Comparison of ENCODE assay signal across 13 mouse cellular contexts in genomic region chr9:59056281-59056680, GRCm38 (mm10). TPM values are rescaled to one million over a fixed set of nuclear protein-coding genes. Genes with fewer than 3 reads are reported as not detected.
DNase-seq lines count a peak whose midpoint lies in the region; ATAC-seq and TF ChIP-seq lines count a peak whose summit lies in the region.
"Had no signal": no experiment of that assay in that cellular context is flagged by ENCODE, and none has a peak within 500 bp of the region (broad histone marks: within the 10 kb centered on the region; RNA-seq: fewer than 3 reads in every experiment).

No protein-coding gene starts in this region.

- WGBS in heart, embryonic 12.5 days = 73% methylated on average over 8 of the region's 8 CpGs
- 36% methylated on average over 8 of the region's 8 CpGs for WGBS in lung, embryonic 14.5 days

- peaks cover 13% of the 10 kb centered on the region for H3K4me1 ChIP-seq in heart, embryonic 12.5 days (replicated peaks)
- H3K4me1 ChIP-seq in lung, embryonic 14.5 days (ENCODE audit: insufficient read depth) = no peaks in the 10 kb centered on the region
- H3K4me1 ChIP-seq: embryonic facial prominence, embryonic 15.5 days had no signal

- H3K9me3 ChIP-seq in heart, embryonic 12.5 days (replicated peaks) = no peaks in the 10 kb centered on the region
- H3K9me3 ChIP-seq in lung, embryonic 14.5 days (ENCODE audit: low read depth, low read length) = no peaks in the 10 kb centered on the region
- H3K9me3 ChIP-seq: embryonic facial prominence, embryonic 15.5 days; neural tube, embryonic 15.5 days had no signal

- no peak overlapping the region for H3K27ac ChIP-seq in heart, embryonic 12.5 days (ENCODE audit: poor library complexity, severe bottlenecking)
- H3K27ac ChIP-seq in lung, embryonic 14.5 days (ENCODE audit: low read depth) = no peak overlapping the region
- H3K27ac ChIP-seq: embryonic facial prominence, embryonic 15.5 days; neural tube, embryonic 15.5 days had no signal

- DNase-seq in cerebellum, postnatal 14 days = peak; percentile 37 to 49
- DNase-seq in cerebellum, adult 11 months = no peak
- DNase-seq in lung, embryonic 14.5 days = peak; percentile 70
- DNase-seq in layer of hippocampus, postnatal 10 days (ENCODE audit: low spot score in 2 of 2) = no peak
- DNase-seq in ovary, postnatal 36 days (ENCODE audit: low spot score) = no peak
- DNase-seq in embryo, embryonic 10 days (ENCODE audit: low spot score) = no peak

- H3K4me2 ChIP-seq in heart, embryonic 12.5 days = peak overlapping the region; percentile 12
- H3K4me2 ChIP-seq in lung, embryonic 14.5 days = peak overlapping the region; percentile 36; the same call in 1 of the 2 replicates
- H3K4me2 ChIP-seq: embryonic facial prominence, embryonic 15.5 days; neural tube, embryonic 15.5 days had no signal

- H3K9ac ChIP-seq in heart, embryonic 12.5 days = no peak overlapping the region
- H3K9ac ChIP-seq in lung, embryonic 14.5 days = no peak overlapping the region
- H3K9ac ChIP-seq: embryonic facial prominence, embryonic 15.5 days; neural tube, embryonic 15.5 days had no signal

- no peaks in the 10 kb centered on the region for H3K79me2 ChIP-seq in C2C12 (ENCODE audit: control insufficient read depth, insufficient read depth)

- peak overlapping the region; percentile 67 for H3ac ChIP-seq in C2C12 (ENCODE audit: control insufficient read depth, insufficient read length, low read depth)

- TF ChIP-seq CTCF in C2C12 (IDR thresholded peaks at IDR 0.05; ENCODE audit: control insufficient read depth, insufficient read depth, insufficient read length) = no peak
- no peak for TF ChIP-seq CTCF in lung, embryonic 14.5 days (IDR thresholded peaks at IDR 0.05; ENCODE audit: low read depth)

- H3K27me3 ChIP-seq in C2C12 (ENCODE audit: control insufficient read depth, insufficient read depth, insufficient read length) = no peaks in the 10 kb centered on the region
- H3K27me3 ChIP-seq in heart, embryonic 12.5 days (replicated peaks) = no peaks in the 10 kb centered on the region
- no peaks in the 10 kb centered on the region for H3K27me3 ChIP-seq in lung, embryonic 14.5 days (ENCODE audit: insufficient read depth, low read length)
- H3K27me3 ChIP-seq: embryonic facial prominence, embryonic 15.5 days; neural tube, embryonic 15.5 days had no signal

- no peaks in the 10 kb centered on the region for H3K36me3 ChIP-seq in C2C12 (ENCODE audit: control insufficient read depth, insufficient read depth)
- H3K36me3 ChIP-seq in heart, embryonic 12.5 days = no peaks in the 10 kb centered on the region
- H3K36me3 ChIP-seq in lung, embryonic 14.5 days (ENCODE audit: insufficient read depth) = no peaks in the 10 kb centered on the region
- H3K36me3 ChIP-seq: embryonic facial prominence, embryonic 15.5 days; neural tube, embryonic 15.5 days had no signal

- ATAC-seq in heart, embryonic 12.5 days (ENCODE audit: insufficient number of reproducible peaks, low FRiP score) = no peak
- peak; percentile 63 for ATAC-seq in lung, embryonic 14.5 days (ENCODE audit: insufficient read depth)
- ATAC-seq: Patski had no signal

- peak overlapping the region; percentile 2 for H3K4me3 ChIP-seq in C2C12 (ENCODE audit: insufficient read depth, poor library complexity, severe bottlenecking)
- no peak overlapping the region for H3K4me3 ChIP-seq in heart, embryonic 12.5 days
- H3K4me3 ChIP-seq in lung, embryonic 14.5 days (ENCODE audit: low read depth, low read length) = no peak overlapping the region
- H3K4me3 ChIP-seq: embryonic facial prominence, embryonic 15.5 days; neural tube, embryonic 15.5 days had no signal

- no peaks in the 10 kb centered on the region for H3K79me3 ChIP-seq in C2C12 (ENCODE audit: low read depth)

TF ChIP-seq in C2C12, 6 proteins besides CTCF, POLR2A, EP300 and RAD21:
- TF ChIP-seq FOSL1 (IDR thresholded peaks at IDR 0.05; ENCODE audit: insufficient read depth, low read length, poor library complexity, severe bottlenecking) = no peak
- TF ChIP-seq MYOD1 (IDR thresholded peaks at IDR 0.05; ENCODE audit: control insufficient read depth, insufficient read length, low read depth) = no peak
- no peak for TF ChIP-seq MAX (IDR thresholded peaks at IDR 0.05)
- TF ChIP-seq CEBPB (IDR thresholded peaks at IDR 0.05; ENCODE audit: low read depth) = no peak
- no peak for TF ChIP-seq MYOG (IDR thresholded peaks at IDR 0.05; ENCODE audit: control insufficient read depth, extremely low read depth, insufficient read length)
- TF ChIP-seq USF1 (IDR thresholded peaks at IDR 0.05; ENCODE audit: low read depth) = no peak
TF ChIP-seq in C2C12: peak in this region for 0.

RNA-seq across cellular contexts. Expression of gene Neo1, which starts 20.0 kb away (rescaled TPM):
- 35.1 TPM for polyA plus RNA-seq in C2C12 (2012; fragmentation: generic; extraction: Trizol)
- polyA plus RNA-seq in heart, embryonic 12.5 days (2016; fragmentation: Nextera tagmentation; extraction: Ambion mirVana) = 41.8 and 43.6 TPM in 2 replicates
- polyA plus RNA-seq in lung, embryonic 14.5 days (2014; fragmentation: Nextera tagmentation; extraction: Ambion mirVana) = 62.3 and 62.8 TPM in 2 replicates
- total RNA-seq in layer of hippocampus, postnatal 10 days (2021) = 100 to 1,000 TPM; 163 to 169 TPM
- total RNA-seq: granulocyte monocyte progenitor cell, adult 5-6 weeks; megakaryocyte-erythroid progenitor cell, adult 5-6 weeks had no signal

Comparison
In these comparisons a context has a peak if more than half of its experiments do, and no peak if none do; other contexts are left out.
1. DNase-seq: peak in cerebellum, postnatal 14 days (2 of 2) and lung, embryonic 14.5 days (single experiment); none in cerebellum, adult 11 months (single experiment), layer of hippocampus, postnatal 10 days (0 of 2), ovary, postnatal 36 days (single experiment) and embryo, embryonic 10 days (single experiment).